Mouse (Mus musculus) CD4-positive, CD25-positive, alpha-beta regulatory T cell, adult 4 months (primary cell): ENCODE measurements around the gene Treh. TPM values are rescaled to one million over a fixed set of nuclear protein-coding genes. Genes with fewer than 3 reads are reported as not detected.

Experiments
- ATAC-seq: one replicate; pipeline ENCODE4 v1.8.0; 2017
- polyA plus RNA-seq, 2 experiments: library from polyadenylated mRNA; unstranded; fragments of 100-300 nt; shearing (Covaris generic); gene quantifications; one replicate each; pipeline ENCODE4 v1.2.1; 2017

Treh gene
- polyA plus RNA-seq, 2 experiments from 2014 or later, result not detected

GRCm38 (mm10) chr9:44717822-44718242, 44.8 kb downstream of the Treh start:
- ATAC-seq, result no peak

- no peak for ATAC-seq
Observed at GRCm38 (mm10) chr9:44718937-44719631, 46.1 kb downstream of the Treh start.

GRCm38 (mm10) chr9:44719632-44720357, 46.8 kb downstream of the Treh start:
- ATAC-seq, result no peak

- peak; percentile 35 for ATAC-seq
Observed at GRCm38 (mm10) chr9:44720358-44721153, 47.5 kb downstream of the Treh start.

GRCm38 (mm10) chr9:44721154-44721876, 48.3 kb downstream of the Treh start:
- ATAC-seq, result peak; percentile 70

- ATAC-seq, result no peak
Observed at GRCm38 (mm10) chr9:44721877-44722186, 48.8 kb downstream of the Treh start.

- ATAC-seq, result no peak
Observed at GRCm38 (mm10) chr9:44722575-44722974, 49.5 kb downstream of the Treh start.

GRCm38 (mm10) chr9:44723008-44723407, 50.0 kb downstream of the Treh start:
- ATAC-seq, result no peak

GRCm38 (mm10) chr9:44723521-44724041, 50.5 kb downstream of the Treh start:
- ATAC-seq, result no peak

- ATAC-seq, result no peak
Observed at GRCm38 (mm10) chr9:44724223-44724622, 51.2 kb downstream of the Treh start.

GRCm38 (mm10) chr9:44724665-44725064, 51.6 kb downstream of the Treh start:
- no peak for ATAC-seq

GRCm38 (mm10) chr9:44726431-44727146, 53.6 kb downstream of the Treh start:
- ATAC-seq, result no peak

- no peak for ATAC-seq
Observed at GRCm38 (mm10) chr9:44727441-44727840, 54.4 kb downstream of the Treh start.

- no peak for ATAC-seq
Observed at GRCm38 (mm10) chr9:44732130-44732549, 59.1 kb downstream of the Treh start.

- no peak for ATAC-seq
Observed at GRCm38 (mm10) chr9:44732921-44733530, 60.0 kb downstream of the Treh start.

GRCm38 (mm10) chr9:44733671-44734523, 60.9 kb downstream of the Treh start:
- peak; percentile 57 for ATAC-seq

GRCm38 (mm10) chr9:44734524-44735494, 61.8 kb downstream of the Treh start, which contains the start of gene Phldb1:
Gene Phldb1 (minus strand): TSS chr9:44735198.
- peak; percentile 66 for ATAC-seq

GRCm38 (mm10) chr9:44735886-44736285, 62.9 kb downstream of the Treh start:
- no peak for ATAC-seq
